Mouse (Mus musculus) CH12.LX (cell line): ENCODE measurements around the gene Pou6f2.

Experiments
- CTCF ChIP-seq, 2 experiments: IDR thresholded peaks in 1 of 2; conservative IDR thresholded peaks in 1 of 2; 2 replicates each; pipeline ENCODE4 v1.5.1; 2011 to 2012; ENCODE audit warnings: low read depth in 2 of 2, low read length in 2 of 2, improper control_type of control experiment in 1 of 2, inconsistent platforms in 1 of 2, mild to moderate bottlenecking in 1 of 2, moderate library complexity in 1 of 2
- HCFC1 ChIP-seq: IDR thresholded peaks from 2 replicates; pipeline ENCODE4 v1.6.1; 2012; ENCODE audit warnings: low read depth, mild to moderate bottlenecking, inconsistent platforms, low read length, improper control_type of control experiment
- MXI1 ChIP-seq: IDR thresholded peaks from 2 replicates; pipeline ENCODE4 v1.6.1; 2011; ENCODE audit warnings: mild to moderate bottlenecking, low read depth, low read length, improper control_type of control experiment
- MYC ChIP-seq: IDR thresholded peaks from 2 replicates; pipeline ENCODE4 v1.6.1; 2011; ENCODE audit warnings: low read depth, mild to moderate bottlenecking, improper control_type of control experiment, low read length
- POLR2A ChIP-seq: IDR thresholded peaks from 2 replicates; pipeline ENCODE4 v1.6.1; 2011; ENCODE audit warnings: low read depth, mild to moderate bottlenecking, improper control_type of control experiment, low read length

GRCm38 (mm10) chr13:18293438-18293837, 104.0 kb downstream of the Pou6f2 start:
- no peak for TF ChIP-seq HCFC1
- no peak for TF ChIP-seq CTCF (conservative IDR thresholded peaks at IDR 0.05 in 1 of 2, IDR thresholded peaks at IDR 0.05 in 1 of 2; ENCODE audit: low read depth in 2 of 2, low read length in 2 of 2)
- no peak for TF ChIP-seq MXI1
- TF ChIP-seq POLR2A = no peak
- no peak for TF ChIP-seq MYC
